Mouse (Mus musculus) bone marrow, adult 2 months (tissue): ENCODE measurements at regions not wholly inside any gene's neighbourhood (a gene's known extent, or its start where the extent isn't known, plus 50 kb on each side); places are given as distances from the start of the nearest gene placed in this dataset.

Experiments used
- CTCF ChIP-seq: fragments of 200-500 bp; IDR thresholded peaks from 2 replicates; pipeline ENCODE4 v1.5.1; 2011; ENCODE audit warnings: low read length, control low read depth; ENCODE audit not compliant: control insufficient read depth, insufficient read depth
- POLR2A ChIP-seq: fragments of 200-500 bp; IDR thresholded peaks from 2 replicates; pipeline ENCODE4 v1.6.1; 2011; ENCODE audit warnings: low read depth, mild to moderate bottlenecking, control low read depth, low read length, borderline replicate concordance; ENCODE audit not compliant: control insufficient read depth

GRCm38 (mm10) chr3:148680737-148681136 lies 309.6 kb downstream of the Adgrl2 start:
- TF ChIP-seq CTCF (no peak), POLR2A (no peak)
